Mouse (Mus musculus): Measurements from ENCODE around the gene Stk38l.

DNA sequence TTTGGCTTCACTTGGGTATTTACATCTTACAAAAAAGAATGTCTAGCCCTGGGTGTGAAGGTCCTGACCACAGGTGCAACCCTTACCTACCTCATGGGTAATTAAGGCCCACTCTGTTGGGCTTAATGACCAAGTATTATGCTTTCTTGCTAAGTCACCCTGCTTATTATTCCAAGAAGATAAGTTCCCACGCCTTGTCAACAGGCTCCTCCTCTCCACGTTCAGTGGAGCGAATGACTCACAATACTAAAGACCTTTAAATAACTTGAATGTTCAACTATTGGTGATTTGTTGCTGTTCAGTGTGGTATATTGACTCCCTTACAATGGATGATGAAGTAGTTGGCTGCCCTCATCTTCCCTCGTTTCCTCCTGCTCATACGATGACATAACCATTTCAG, 27.0 kb upstream of the Stk38l start:
- TF ChIP-seq POLR2AphosphoS2 (IDR thresholded peaks at IDR 0.05; ENCODE audit: insufficient read length, low read depth), result no peak
- TF ChIP-seq TCF3 (IDR thresholded peaks at IDR 0.05; ENCODE audit: insufficient read length, low read depth), result no peak
